Mouse (Mus musculus) erythroblast, embryonic 14.5 days (primary cell): Measurements from ENCODE around the gene Dnajb14.

Experiments
- GATA1 ChIP-seq: IDR thresholded peaks from 2 replicates; pipeline ENCODE4 v1.6.1; 2012; ENCODE audit warnings: low read length, inconsistent platforms, mixed read lengths
- TAL1 ChIP-seq: IDR thresholded peaks from 3 replicates; pipeline ENCODE4 v1.6.1; 2012; ENCODE audit warnings: low read length, inconsistent platforms, mixed read lengths

- TF ChIP-seq TAL1: no peak; the same call in 2 of the 3 replicates
- TF ChIP-seq GATA1: no peak
Observed at GRCm38 (mm10) chr3:137862600-137862999, 4.9 kb upstream of the Dnajb14 start.
